ENCODE assay signal across 8 mouse cellular contexts in the genomic region with DNA sequence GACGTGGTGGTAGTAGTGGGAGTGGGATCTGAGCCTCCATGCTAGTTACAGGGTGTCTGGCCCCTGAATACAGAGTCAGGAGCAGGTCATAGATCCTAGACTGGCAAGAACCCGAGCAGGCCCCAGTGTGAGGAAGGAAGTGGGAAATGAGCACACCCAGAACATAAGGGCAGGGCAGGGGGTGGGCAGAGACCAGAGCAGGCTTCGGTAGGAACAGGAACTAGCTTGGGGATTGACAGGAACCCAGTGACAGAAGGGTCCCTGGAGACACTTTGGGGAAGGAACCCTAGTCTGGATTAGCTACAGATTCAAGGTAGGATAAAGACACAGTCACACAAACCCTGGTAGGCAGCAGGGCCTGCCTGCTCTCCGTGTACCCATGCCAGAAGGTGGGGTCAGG. TPM values are rescaled to one million over a fixed set of nuclear protein-coding genes. Genes with fewer than 3 reads are reported as not detected.
DNase-seq lines count a peak whose midpoint lies in the region; ATAC-seq and TF ChIP-seq lines count a peak whose summit lies in the region.

No protein-coding gene starts in this region.

- H3K4me1 ChIP-seq in embryonic facial prominence, embryonic 15.5 days: peaks cover 26% of the 10 kb centered on the region
- peaks cover 40% of the 10 kb centered on the region for H3K4me1 ChIP-seq in hindbrain, embryonic 12.5 days
- peaks cover 24% of the 10 kb centered on the region for H3K4me1 ChIP-seq in limb, embryonic 15.5 days
- H3K4me1 ChIP-seq in midbrain, embryonic 15.5 days: peaks cover 39% of the 10 kb centered on the region

- WGBS in embryonic facial prominence, embryonic 15.5 days: 18% methylated on average over 4 of the region's 4 CpGs
- WGBS in hindbrain, embryonic 12.5 days: 10% methylated on average over 4 of the region's 4 CpGs
- WGBS in limb, embryonic 15.5 days: 27% methylated on average over 4 of the region's 4 CpGs
- WGBS in midbrain, embryonic 15.5 days: 2% methylated on average over 4 of the region's 4 CpGs

- peak overlapping the region; percentile 77 for H3K27ac ChIP-seq in layer of hippocampus, adult 2 months
- peak overlapping the region; percentile 75 for H3K27ac ChIP-seq in embryonic facial prominence, embryonic 15.5 days (replicated peaks)
- H3K27ac ChIP-seq in hindbrain, embryonic 12.5 days: peak overlapping the region; percentile 96
- peak overlapping the region; percentile 64 for H3K27ac ChIP-seq in limb, embryonic 15.5 days
- peak overlapping the region; percentile 90 for H3K27ac ChIP-seq in midbrain, embryonic 15.5 days

- DNase-seq in layer of hippocampus, adult 2 months (ENCODE audit: low spot score in 2 of 2): no peak
- no peak for DNase-seq in layer of hippocampus, postnatal 14 days (ENCODE audit: low spot score in 2 of 2)
- no peak for DNase-seq in thymus, postnatal 0 days (ENCODE audit: low spot score)

- H3K9ac ChIP-seq in embryonic facial prominence, embryonic 15.5 days: peak overlapping the region; percentile 40; the same call in 1 of the 2 replicates
- H3K9ac ChIP-seq in hindbrain, embryonic 12.5 days: peak overlapping the region; percentile 75
- no peak overlapping the region for H3K9ac ChIP-seq in limb, embryonic 15.5 days
- H3K9ac ChIP-seq in midbrain, embryonic 15.5 days: peak overlapping the region; percentile 63

- no peaks in the 10 kb centered on the region for H3K27me3 ChIP-seq in embryonic facial prominence, embryonic 15.5 days
- no peaks in the 10 kb centered on the region for H3K27me3 ChIP-seq in hindbrain, embryonic 12.5 days
- no peaks in the 10 kb centered on the region for H3K27me3 ChIP-seq in limb, embryonic 15.5 days
- H3K27me3 ChIP-seq in midbrain, embryonic 15.5 days (replicated peaks): no peaks in the 10 kb centered on the region

- TF ChIP-seq CTCF in layer of hippocampus, adult 2 months (conservative IDR thresholded peaks at IDR 0.05): no peak

- ATAC-seq in embryonic facial prominence, embryonic 15.5 days (ENCODE audit: insufficient number of reproducible peaks, low FRiP score, low TSS enrichment, low read depth): no peak
- ATAC-seq in hindbrain, embryonic 12.5 days (ENCODE audit: low FRiP score): no peak
- no peak for ATAC-seq in limb, embryonic 15.5 days (ENCODE audit: insufficient number of reproducible peaks, low FRiP score, low TSS enrichment, low read depth)
- no peak for ATAC-seq in midbrain, embryonic 15.5 days (replicated peaks)
- ATAC-seq in frontal cortex, adult (ENCODE audit: low TSS enrichment): no peak

- peak overlapping the region; percentile 63 for H3K4me2 ChIP-seq in embryonic facial prominence, embryonic 15.5 days (replicated peaks)
- H3K4me2 ChIP-seq in hindbrain, embryonic 12.5 days (replicated peaks): peak overlapping the region; percentile 71
- H3K4me2 ChIP-seq in limb, embryonic 15.5 days: peak overlapping the region; percentile 73
- peak overlapping the region; percentile 81 for H3K4me2 ChIP-seq in midbrain, embryonic 15.5 days

- peak overlapping the region; percentile 82 for H3K4me3 ChIP-seq in layer of hippocampus, adult 2 months
- peak overlapping the region; percentile 65 for H3K4me3 ChIP-seq in embryonic facial prominence, embryonic 15.5 days (replicated peaks)
- peak overlapping the region; percentile 55 for H3K4me3 ChIP-seq in hindbrain, embryonic 12.5 days
- H3K4me3 ChIP-seq in limb, embryonic 15.5 days: peak overlapping the region; percentile 60
- peak overlapping the region; percentile 54 for H3K4me3 ChIP-seq in midbrain, embryonic 15.5 days

- H3K36me3 ChIP-seq in embryonic facial prominence, embryonic 15.5 days: no peaks in the 10 kb centered on the region
- no peaks in the 10 kb centered on the region for H3K36me3 ChIP-seq in hindbrain, embryonic 12.5 days
- H3K36me3 ChIP-seq in limb, embryonic 15.5 days: no peaks in the 10 kb centered on the region
- H3K36me3 ChIP-seq in midbrain, embryonic 15.5 days (replicated peaks): no peaks in the 10 kb centered on the region

- no peaks in the 10 kb centered on the region for H3K9me3 ChIP-seq in embryonic facial prominence, embryonic 15.5 days (replicated peaks)
- no peaks in the 10 kb centered on the region for H3K9me3 ChIP-seq in hindbrain, embryonic 12.5 days (replicated peaks)
- no peaks in the 10 kb centered on the region for H3K9me3 ChIP-seq in limb, embryonic 15.5 days
- H3K9me3 ChIP-seq in midbrain, embryonic 15.5 days: no peaks in the 10 kb centered on the region

RNA-seq across cellular contexts. Expression of a gene that starts 1.3 kb away (rescaled TPM):
- 10 to 100 TPM; 36.1 to 40.3 TPM for total RNA-seq in layer of hippocampus, adult 2 months (2021)
- total RNA-seq in layer of hippocampus, postnatal 14 days (2021): 10 to 100 TPM; 35.0 to 40.2 TPM
- polyA plus RNA-seq in embryonic facial prominence, embryonic 15.5 days (2015; fragmentation: Nextera tagmentation; extraction: Ambion mirVana): 16.9 and 17.2 TPM in 2 replicates
- polyA plus RNA-seq in hindbrain, embryonic 12.5 days (2016; fragmentation: Nextera tagmentation; extraction: Ambion mirVana): 36.2 and 36.6 TPM in 2 replicates
- polyA plus RNA-seq in limb, embryonic 15.5 days (2015; fragmentation: Nextera tagmentation; extraction: Ambion mirVana): 14.4 and 14.9 TPM in 2 replicates
- polyA plus RNA-seq in midbrain, embryonic 15.5 days (2015; fragmentation: Nextera tagmentation; extraction: Ambion mirVana): 52.0 and 55.3 TPM in 2 replicates
- polyA plus RNA-seq in thymus, postnatal 0 days (2015; fragmentation: Nextera tagmentation; extraction: Ambion mirVana): 2.4 and 3.0 TPM in 2 replicates

RNA-seq across cellular contexts. Expression of a gene that starts 13.2 kb away (rescaled TPM):
- total RNA-seq in layer of hippocampus, adult 2 months (2021): 100 to 1,000 TPM in 1 of 2 experiments, 10 to 100 TPM in 1; 97.3 to 108 TPM
- total RNA-seq in layer of hippocampus, postnatal 14 days (2021): 100 to 1,000 TPM; 102 to 103 TPM
- 294 and 307 TPM in 2 replicates for polyA plus RNA-seq in embryonic facial prominence, embryonic 15.5 days (2015; fragmentation: Nextera tagmentation; extraction: Ambion mirVana)
- polyA plus RNA-seq in hindbrain, embryonic 12.5 days (2016; fragmentation: Nextera tagmentation; extraction: Ambion mirVana): 243 and 249 TPM in 2 replicates
- 286 and 303 TPM in 2 replicates for polyA plus RNA-seq in limb, embryonic 15.5 days (2015; fragmentation: Nextera tagmentation; extraction: Ambion mirVana)
- polyA plus RNA-seq in midbrain, embryonic 15.5 days (2015; fragmentation: Nextera tagmentation; extraction: Ambion mirVana): 218 and 235 TPM in 2 replicates
- 207 and 226 TPM in 2 replicates for polyA plus RNA-seq in thymus, postnatal 0 days (2015; fragmentation: Nextera tagmentation; extraction: Ambion mirVana)

RNA-seq across cellular contexts. Expression of a gene that starts 14.1 kb away (rescaled TPM):
- total RNA-seq in layer of hippocampus, adult 2 months (2021): 10 to 100 TPM; 41.7 to 45.7 TPM
- 10 to 100 TPM; 48.4 to 53.3 TPM for total RNA-seq in layer of hippocampus, postnatal 14 days (2021)
- polyA plus RNA-seq in embryonic facial prominence, embryonic 15.5 days (2015; fragmentation: Nextera tagmentation; extraction: Ambion mirVana): 4.9 and 6.3 TPM in 2 replicates
- 27.8 and 29.4 TPM in 2 replicates for polyA plus RNA-seq in hindbrain, embryonic 12.5 days (2016; fragmentation: Nextera tagmentation; extraction: Ambion mirVana)
- 2.7 and 2.9 TPM in 2 replicates for polyA plus RNA-seq in limb, embryonic 15.5 days (2015; fragmentation: Nextera tagmentation; extraction: Ambion mirVana)
- 20.1 and 21.2 TPM in 2 replicates for polyA plus RNA-seq in midbrain, embryonic 15.5 days (2015; fragmentation: Nextera tagmentation; extraction: Ambion mirVana)
- 0.15 and 0.29 TPM in 2 replicates for polyA plus RNA-seq in thymus, postnatal 0 days (2015; fragmentation: Nextera tagmentation; extraction: Ambion mirVana)

RNA-seq across cellular contexts. Expression of a gene that starts 19.1 kb away (rescaled TPM):
- total RNA-seq in layer of hippocampus, adult 2 months (2021): 10 to 100 TPM; 28.0 to 30.0 TPM
- total RNA-seq in layer of hippocampus, postnatal 14 days (2021): 10 to 100 TPM; 29.1 to 32.0 TPM
- polyA plus RNA-seq in embryonic facial prominence, embryonic 15.5 days (2015; fragmentation: Nextera tagmentation; extraction: Ambion mirVana): 23.4 and 23.9 TPM in 2 replicates
- polyA plus RNA-seq in hindbrain, embryonic 12.5 days (2016; fragmentation: Nextera tagmentation; extraction: Ambion mirVana): 25.2 and 28.9 TPM in 2 replicates
- 22.7 and 23.1 TPM in 2 replicates for polyA plus RNA-seq in limb, embryonic 15.5 days (2015; fragmentation: Nextera tagmentation; extraction: Ambion mirVana)
- 29.1 and 34.0 TPM in 2 replicates for polyA plus RNA-seq in midbrain, embryonic 15.5 days (2015; fragmentation: Nextera tagmentation; extraction: Ambion mirVana)
- 17.0 and 18.3 TPM in 2 replicates for polyA plus RNA-seq in thymus, postnatal 0 days (2015; fragmentation: Nextera tagmentation; extraction: Ambion mirVana)

RNA-seq across cellular contexts. Expression of a gene that starts 34.4 kb away (rescaled TPM):
- total RNA-seq in layer of hippocampus, adult 2 months (2021): 10 to 100 TPM; 10.4 to 12.9 TPM
- total RNA-seq in layer of hippocampus, postnatal 14 days (2021): 10 to 100 TPM in 1 of 2 experiments, 1 to 10 TPM in 1; 9.9 to 11.6 TPM
- polyA plus RNA-seq in embryonic facial prominence, embryonic 15.5 days (2015; fragmentation: Nextera tagmentation; extraction: Ambion mirVana): 19.8 and 22.3 TPM in 2 replicates
- 20.5 and 21.6 TPM in 2 replicates for polyA plus RNA-seq in hindbrain, embryonic 12.5 days (2016; fragmentation: Nextera tagmentation; extraction: Ambion mirVana)
- 20.7 and 26.1 TPM in 2 replicates for polyA plus RNA-seq in limb, embryonic 15.5 days (2015; fragmentation: Nextera tagmentation; extraction: Ambion mirVana)
- polyA plus RNA-seq in midbrain, embryonic 15.5 days (2015; fragmentation: Nextera tagmentation; extraction: Ambion mirVana): 22.8 and 29.5 TPM in 2 replicates
- polyA plus RNA-seq in thymus, postnatal 0 days (2015; fragmentation: Nextera tagmentation; extraction: Ambion mirVana): 20.1 and 23.9 TPM in 2 replicates
